Mouse (Mus musculus) intestine, postnatal 0 days (tissue): Measurements from ENCODE around the gene Lpp. TPM values are rescaled to one million over a fixed set of nuclear protein-coding genes. Genes with fewer than 3 reads are reported as not detected.

Experiments
- ATAC-seq: fragments of 200-750 bp; cut with Nextera tagmentation; 2 replicates; pipeline ENCODE4 v1.8.0; 2017; ENCODE audit warnings: mild to moderate bottlenecking, moderate TSS enrichment, moderate library complexity
- H3K27ac ChIP-seq: fragments of 300-500 bp; sonication (generic); 2 replicates; pipeline ENCODE4 v1.5.1; 2014; ENCODE audit warnings: mild to moderate bottlenecking, low read depth, low read length, moderate library complexity
- H3K27me3 ChIP-seq: fragments of 300-500 bp; sonication (generic); replicated peaks from 2 replicates; pipeline ENCODE4 v1.6.1; 2014; ENCODE audit warnings: low read length, mixed read lengths; ENCODE audit not compliant: control insufficient read depth, insufficient read depth
- H3K36me3 ChIP-seq: fragments of 300-500 bp; sonication (generic); 2 replicates; pipeline ENCODE4 v1.6.1; 2014; ENCODE audit warnings: mild to moderate bottlenecking, moderate library complexity; ENCODE audit not compliant: control insufficient read depth, insufficient read depth
- H3K4me1 ChIP-seq: fragments of 300-500 bp; sonication (generic); replicated peaks from 2 replicates; pipeline ENCODE4 v1.6.1; 2014; ENCODE audit warnings: antibody characterized with exemption, low read length, mixed read lengths; ENCODE audit not compliant: control insufficient read depth, insufficient read depth
- H3K4me2 ChIP-seq: fragments of 300-500 bp; sonication (generic); replicated peaks from 2 replicates; pipeline ENCODE4 v1.6.1; 2014; ENCODE audit warnings: low read depth, mild to moderate bottlenecking, moderate library complexity
- H3K4me3 ChIP-seq: fragments of 300-500 bp; sonication (generic); 2 replicates; pipeline ENCODE4 v1.5.1; 2014; ENCODE audit warnings: low read depth, low read length
- H3K9ac ChIP-seq: fragments of 300-500 bp; sonication (generic); 2 replicates; pipeline ENCODE4 v1.6.1; 2014; ENCODE audit warnings: mild to moderate bottlenecking, low read depth, low read length
- H3K9me3 ChIP-seq: fragments of 300-500 bp; sonication (generic); 2 replicates; pipeline ENCODE4 v1.6.1; 2016; ENCODE audit warnings: mixed run types; ENCODE audit not compliant: control insufficient read depth
- CTCF ChIP-seq: sonication (generic); IDR thresholded peaks from 2 replicates; pipeline ENCODE4 v1.5.1; 2016; ENCODE audit warnings: low read depth, mild to moderate bottlenecking, control low read depth, antibody characterized with exemption, moderate library complexity
- WGBS: fragments of 180-500 bp; shearing (Covaris S2); extraction: QIAGEN DNeasy Blood & Tissue Kit; methylation state at CpG from one replicate; pipeline ENCODE4 v1.1.7; 2014; 5-methylcytosine and 5-hydroxymethylcytosine counted together
- polyA plus RNA-seq: library from polyadenylated mRNA; unstranded; fragments of >200 nt; fragmentation: Nextera tagmentation; extraction: Ambion mirVana; gene quantifications from 2 replicates; pipeline ENCODE4 v1.2.1, GENCODE M21; 2015

Gene Lpp
- polyA plus RNA-seq, 1 experiment from 2014 or later = 32.8 TPM

GRCm38 (mm10) chr16:24420603-24421120 lies 27.4 kb downstream of the Lpp start:
- Histone ChIP-seq H3K27me3 (no peaks in the 10 kb centered on the region), H3K9me3 (no peaks in the 10 kb centered on the region), H3K4me3 (no peak overlapping the region), H3K9ac (no peak overlapping the region), H3K4me1 (peaks cover 5% of the 10 kb centered on the region; the same call in 1 of the 2 replicates), H3K4me2 (no peak overlapping the region), H3K27ac (no peak overlapping the region), H3K36me3 (peaks cover 5% of the 10 kb centered on the region; the same call in 1 of the 2 replicates)
- no peak for TF ChIP-seq CTCF
- 69% methylated on average over 5 of the region's 5 CpGs for WGBS
- no peak for ATAC-seq

- Histone ChIP-seq H3K27me3 (no peaks in the 10 kb centered on the region), H3K4me1 (peaks cover 8% of the 10 kb centered on the region), H3K4me3 (no peak overlapping the region), H3K4me2 (no peak overlapping the region), H3K36me3 (peaks cover under 1% of the 10 kb centered on the region; the same call in 1 of the 2 replicates), H3K27ac (no peak overlapping the region), H3K9me3 (no peaks in the 10 kb centered on the region), H3K9ac (no peak overlapping the region)
- no peak for ATAC-seq
- 78% methylated on average over 4 of the region's 4 CpGs for WGBS
- TF ChIP-seq CTCF = no peak
These were observed 28.5 kb downstream of the Lpp start for GRCm38 (mm10) chr16:24421687-24422418.

- Histone ChIP-seq H3K27ac (0 out of 2 replicates have a peak overlapping the region, but pooled peaks have one; percentile 15), H3K4me3 (no peak overlapping the region), H3K36me3 (no peaks in the 10 kb centered on the region), H3K27me3 (no peaks in the 10 kb centered on the region), H3K4me2 (no peak overlapping the region), H3K9ac (no peak overlapping the region), H3K9me3 (no peaks in the 10 kb centered on the region), H3K4me1 (peaks cover 12% of the 10 kb centered on the region)
- ATAC-seq = no peak
- WGBS = 85% methylated on average over 4 of the region's 4 CpGs
- TF ChIP-seq CTCF = no peak
These were observed 29.9 kb downstream of the Lpp start for GRCm38 (mm10) chr16:24423196-24423595.

- 83% methylated on average over 4 of the region's 4 CpGs for WGBS
- Histone ChIP-seq H3K9ac (no peak overlapping the region), H3K27me3 (no peaks in the 10 kb centered on the region), H3K4me3 (no peak overlapping the region), H3K9me3 (no peaks in the 10 kb centered on the region), H3K4me2 (no peak overlapping the region), H3K27ac (no peak overlapping the region), H3K4me1 (peaks cover 14% of the 10 kb centered on the region), H3K36me3 (no peaks in the 10 kb centered on the region)
- TF ChIP-seq CTCF = no peak
- no peak for ATAC-seq
These were observed 30.4 kb downstream of the Lpp start for GRCm38 (mm10) chr16:24423751-24424150.

- TF ChIP-seq CTCF = no peak
- no peak overlapping the region for H3K4me2 ChIP-seq
- no peak for ATAC-seq
- no peak overlapping the region for H3K9ac ChIP-seq
- 62% methylated on average over 12 of the region's 12 CpGs for WGBS
- H3K27me3 ChIP-seq = no peaks in the 10 kb centered on the region
- no peaks in the 10 kb centered on the region for H3K9me3 ChIP-seq
- H3K4me1 ChIP-seq = peaks cover 20% of the 10 kb centered on the region
- no peaks in the 10 kb centered on the region for H3K36me3 ChIP-seq
- H3K27ac ChIP-seq = no peak overlapping the region
- H3K4me3 ChIP-seq = no peak overlapping the region
These were observed 31.2 kb downstream of the Lpp start for GRCm38 (mm10) chr16:24424356-24424977.

GRCm38 (mm10) chr16:24425816-24426215 lies 32.5 kb downstream of the Lpp start:
- no peak overlapping the region for H3K27ac ChIP-seq
- peak; percentile 54 for ATAC-seq
- no peak for TF ChIP-seq CTCF

More at GRCm38 (mm10) chr16:24425816-24426215, 32.5 kb downstream of the Lpp start:
- no peaks in the 10 kb centered on the region for H3K27me3 ChIP-seq
- H3K36me3 ChIP-seq = no peaks in the 10 kb centered on the region; the same call in 1 of the 2 replicates
- no peak overlapping the region for H3K9ac ChIP-seq
- H3K9me3 ChIP-seq = no peaks in the 10 kb centered on the region
- 23% methylated on average over 3 of the region's 3 CpGs for WGBS
- peaks cover 20% of the 10 kb centered on the region for H3K4me1 ChIP-seq
- no peak overlapping the region for H3K4me2 ChIP-seq
- no peak overlapping the region for H3K4me3 ChIP-seq
